Mouse (Mus musculus): ENCODE results near the gene Polg. TPM values are rescaled to one million over a fixed set of nuclear protein-coding genes. Genes with fewer than 3 reads are reported as not detected.
A peak's percentile ranks its signal among the peaks of the same experiment; 100 is the strongest.

The Polg gene
- polyA plus RNA-seq, 1 experiment from 2014 or later, result 22.5 TPM

- no peak overlapping the region for H3K4me2 ChIP-seq
- H3K9ac ChIP-seq, result no peak overlapping the region
- no peak overlapping the region for H3K4me3 ChIP-seq
- no peaks in the 10 kb centered on the region for H3K4me1 ChIP-seq (replicated peaks)
- H3K27ac ChIP-seq, result no peak overlapping the region
- ATAC-seq (ENCODE audit: low FRiP score), result no peak
- H3K36me3 ChIP-seq, result peaks cover 93% of the 10 kb centered on the region
- H3K27me3 ChIP-seq, result no peaks in the 10 kb centered on the region
- WGBS, result 88% methylated on average over 3 of the region's 3 CpGs
- no peaks in the 10 kb centered on the region for H3K9me3 ChIP-seq
Measured at GRCm38 (mm10) chr7:79447486-79447885, 18.7 kb downstream of the Polg start.

GRCm38 (mm10) chr7:79447048-79447447, 19.1 kb downstream of the Polg start:
- Histone ChIP-seq H3K9me3 (no peaks in the 10 kb centered on the region), H3K36me3 (peaks cover 89% of the 10 kb centered on the region), H3K27ac (no peak overlapping the region), H3K4me1 (replicated peaks) (no peaks in the 10 kb centered on the region), H3K4me2 (no peak overlapping the region), H3K27me3 (no peaks in the 10 kb centered on the region), H3K4me3 (no peak overlapping the region), H3K9ac (no peak overlapping the region)
- 88% methylated on average over 2 of the region's 2 CpGs for WGBS
- ATAC-seq (ENCODE audit: low FRiP score), result no peak

- no peak for ATAC-seq (ENCODE audit: low FRiP score)
- H3K27ac ChIP-seq, result no peak overlapping the region
- 79% methylated on average over 2 of the region's 2 CpGs for WGBS
- no peaks in the 10 kb centered on the region for H3K9me3 ChIP-seq
- no peak overlapping the region for H3K4me3 ChIP-seq
- no peak overlapping the region for H3K9ac ChIP-seq
- H3K4me2 ChIP-seq, result no peak overlapping the region
- peaks cover 23% of the 10 kb centered on the region for H3K36me3 ChIP-seq
- no peaks in the 10 kb centered on the region for H3K4me1 ChIP-seq (replicated peaks)
- H3K27me3 ChIP-seq, result no peaks in the 10 kb centered on the region
Measured at GRCm38 (mm10) chr7:79440035-79440434, 26.1 kb downstream of the Polg start.

- H3K36me3 ChIP-seq, result no peaks in the 10 kb centered on the region
- H3K27me3 ChIP-seq, result no peaks in the 10 kb centered on the region
- H3K9me3 ChIP-seq, result no peaks in the 10 kb centered on the region
- WGBS, result 48% methylated on average over 5 of the region's 5 CpGs
- H3K27ac ChIP-seq, result no peak overlapping the region
- H3K4me3 ChIP-seq, result no peak overlapping the region
- no peak for ATAC-seq (ENCODE audit: low FRiP score)
- no peaks in the 10 kb centered on the region for H3K4me1 ChIP-seq (replicated peaks)
- no peak overlapping the region; the same call in 1 of the 2 replicates for H3K9ac ChIP-seq
- no peak overlapping the region for H3K4me2 ChIP-seq
Measured at GRCm38 (mm10) chr7:79428243-79428642, 37.9 kb downstream of the Polg start.

GRCm38 (mm10) chr7:79425804-79426203, 40.4 kb downstream of the Polg start:
- H3K4me2 ChIP-seq, result no peak overlapping the region
- no peak for ATAC-seq (ENCODE audit: low FRiP score)
- no peaks in the 10 kb centered on the region for H3K36me3 ChIP-seq
- peak overlapping the region; percentile 18; the same call in 1 of the 2 replicates for H3K27ac ChIP-seq
- WGBS, result 67% methylated on average over 10 of the region's 10 CpGs
- H3K9ac ChIP-seq, result no peak overlapping the region
- H3K4me3 ChIP-seq, result no peak overlapping the region
- H3K27me3 ChIP-seq, result no peaks in the 10 kb centered on the region
- no peaks in the 10 kb centered on the region for H3K4me1 ChIP-seq (replicated peaks)
- no peaks in the 10 kb centered on the region for H3K9me3 ChIP-seq

GRCm38 (mm10) chr7:79422876-79423275, 43.3 kb downstream of the Polg start:
- H3K4me2 ChIP-seq, result no peak overlapping the region
- H3K27me3 ChIP-seq, result no peaks in the 10 kb centered on the region
- no peak for ATAC-seq (ENCODE audit: low FRiP score)
- no peak overlapping the region for H3K4me3 ChIP-seq
- H3K9ac ChIP-seq, result no peak overlapping the region
- H3K9me3 ChIP-seq, result no peaks in the 10 kb centered on the region
- WGBS, result 96% methylated on average over 10 of the region's 10 CpGs
- no peaks in the 10 kb centered on the region for H3K36me3 ChIP-seq
- no peak overlapping the region for H3K27ac ChIP-seq
- H3K4me1 ChIP-seq (replicated peaks), result no peaks in the 10 kb centered on the region

- no peak overlapping the region for H3K9ac ChIP-seq
- WGBS, result 93% methylated on average over 7 of the region's 7 CpGs
- no peaks in the 10 kb centered on the region for H3K36me3 ChIP-seq
- no peaks in the 10 kb centered on the region for H3K4me1 ChIP-seq (replicated peaks)
- no peak overlapping the region for H3K4me2 ChIP-seq
- H3K9me3 ChIP-seq, result no peaks in the 10 kb centered on the region
- no peak for ATAC-seq (ENCODE audit: low FRiP score)
- H3K27me3 ChIP-seq, result no peaks in the 10 kb centered on the region
- no peak overlapping the region for H3K27ac ChIP-seq
- H3K4me3 ChIP-seq, result no peak overlapping the region
Measured at GRCm38 (mm10) chr7:79419950-79420349, 46.2 kb downstream of the Polg start.

- Histone ChIP-seq H3K4me1 (replicated peaks) (no peaks in the 10 kb centered on the region), H3K4me2 (no peak overlapping the region), H3K9ac (no peak overlapping the region), H3K27ac (peak overlapping the region; percentile 52), H3K9me3 (no peaks in the 10 kb centered on the region), H3K4me3 (no peak overlapping the region), H3K36me3 (no peaks in the 10 kb centered on the region), H3K27me3 (no peaks in the 10 kb centered on the region)
- WGBS, result 82% methylated on average over 18 of the region's 18 CpGs
- ATAC-seq (ENCODE audit: low FRiP score), result no peak
Measured at GRCm38 (mm10) chr7:79414449-79415375, 51.5 kb downstream of the Polg start.

GRCm38 (mm10) chr7:79400296-79400695, 65.9 kb downstream of the Polg start:
- H3K27ac ChIP-seq, result no peak overlapping the region
- ATAC-seq (ENCODE audit: low FRiP score), result no peak
- H3K9ac ChIP-seq, result no peak overlapping the region
- no peaks in the 10 kb centered on the region for H3K36me3 ChIP-seq
- no peaks in the 10 kb centered on the region for H3K27me3 ChIP-seq
- no peaks in the 10 kb centered on the region for H3K4me1 ChIP-seq (replicated peaks)
- no peaks in the 10 kb centered on the region for H3K9me3 ChIP-seq
- WGBS, result 86% methylated on average over 3 of the region's 3 CpGs
- no peak overlapping the region for H3K4me2 ChIP-seq
- H3K4me3 ChIP-seq, result no peak overlapping the region

GRCm38 (mm10) chr7:79398971-79399370, 67.2 kb downstream of the Polg start:
- Histone ChIP-seq H3K4me3 (no peak overlapping the region), H3K9ac (no peak overlapping the region), H3K27me3 (no peaks in the 10 kb centered on the region), H3K4me2 (no peak overlapping the region), H3K27ac (no peak overlapping the region), H3K36me3 (no peaks in the 10 kb centered on the region), H3K9me3 (no peaks in the 10 kb centered on the region), H3K4me1 (replicated peaks) (no peaks in the 10 kb centered on the region)
- ATAC-seq (ENCODE audit: low FRiP score), result no peak
- 75% methylated on average over 12 of the region's 12 CpGs for WGBS

- no peak overlapping the region for H3K9ac ChIP-seq
- no peak for ATAC-seq (ENCODE audit: low FRiP score)
- no peak overlapping the region for H3K4me2 ChIP-seq
- 85% methylated on average over 8 of the region's 8 CpGs for WGBS
- no peak overlapping the region for H3K4me3 ChIP-seq
- no peaks in the 10 kb centered on the region for H3K9me3 ChIP-seq
- H3K4me1 ChIP-seq (replicated peaks), result no peaks in the 10 kb centered on the region
- H3K27me3 ChIP-seq, result no peaks in the 10 kb centered on the region
- H3K36me3 ChIP-seq, result no peaks in the 10 kb centered on the region
- no peak overlapping the region for H3K27ac ChIP-seq
Measured at GRCm38 (mm10) chr7:79398426-79398825, 67.7 kb downstream of the Polg start.

- Histone ChIP-seq H3K27me3 (no peaks in the 10 kb centered on the region), H3K4me2 (no peak overlapping the region), H3K27ac (no peak overlapping the region), H3K9ac (no peak overlapping the region), H3K4me1 (replicated peaks) (peaks cover 5% of the 10 kb centered on the region), H3K9me3 (no peaks in the 10 kb centered on the region), H3K36me3 (no peaks in the 10 kb centered on the region), H3K4me3 (no peak overlapping the region)
- WGBS, result 84% methylated on average over 10 of the region's 10 CpGs
- no peak for ATAC-seq (ENCODE audit: low FRiP score)
Measured at GRCm38 (mm10) chr7:79397446-79397963, 68.7 kb downstream of the Polg start.
